Mouse (Mus musculus): Measurements from ENCODE around the gene Ank. TPM values are rescaled to one million over a fixed set of nuclear protein-coding genes. Genes with fewer than 3 reads are reported as not detected.

Ank gene
- polyA plus RNA-seq, 1 experiment = 9.7 TPM

DNA sequence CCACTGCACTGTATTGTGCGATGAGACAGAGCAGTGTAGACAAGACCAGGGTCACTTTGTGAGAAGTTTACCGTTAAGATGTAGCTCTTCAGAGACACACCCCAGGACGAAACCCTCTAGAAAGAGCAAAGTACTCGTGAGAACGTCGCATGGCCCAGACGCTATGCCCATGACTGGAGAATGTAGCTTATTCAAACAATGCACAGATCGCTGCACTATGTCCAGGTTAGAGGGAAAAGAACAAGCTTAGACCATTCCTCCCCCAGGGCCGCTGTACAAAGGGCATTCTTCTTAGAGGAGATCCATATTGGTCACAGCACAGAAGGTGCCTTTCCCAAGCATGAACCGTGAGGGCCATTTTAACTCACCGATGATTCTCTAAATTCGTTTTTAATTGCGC lies 35.9 kb downstream of the Ank start:
- no peaks in the 10 kb centered on the region for H3K27me3 ChIP-seq (ENCODE audit: control insufficient read depth, insufficient read depth, low read length, poor library complexity, severe bottlenecking)
- TF ChIP-seq EP300 (IDR thresholded peaks at IDR 0.05; ENCODE audit: insufficient read depth, low read depth, low read length) (no peak), POLR2A (IDR thresholded peaks at IDR 0.05; ENCODE audit: insufficient read depth, low read length) (no peak), CTCF (IDR thresholded peaks at IDR 0.05; ENCODE audit: low read depth, low read length) (no peak)
- H3K4me1 ChIP-seq (ENCODE audit: control insufficient read depth, insufficient read depth, low read length) = no peaks in the 10 kb centered on the region
- no peak overlapping the region for H3K9ac ChIP-seq (ENCODE audit: low read depth, poor library complexity, severe bottlenecking)
- H3K9me3 ChIP-seq (replicated peaks; ENCODE audit: control insufficient read depth, insufficient read depth, low read length, poor library complexity, severe bottlenecking) = no peaks in the 10 kb centered on the region
- no peak overlapping the region for H3K4me3 ChIP-seq (ENCODE audit: low read depth, low read length)
- no peaks in the 10 kb centered on the region for H3K36me3 ChIP-seq (ENCODE audit: control insufficient read depth, insufficient read depth, low read length, poor library complexity, severe bottlenecking)
- no peak overlapping the region for H3K27ac ChIP-seq (ENCODE audit: insufficient read depth, low read length)

DNA sequence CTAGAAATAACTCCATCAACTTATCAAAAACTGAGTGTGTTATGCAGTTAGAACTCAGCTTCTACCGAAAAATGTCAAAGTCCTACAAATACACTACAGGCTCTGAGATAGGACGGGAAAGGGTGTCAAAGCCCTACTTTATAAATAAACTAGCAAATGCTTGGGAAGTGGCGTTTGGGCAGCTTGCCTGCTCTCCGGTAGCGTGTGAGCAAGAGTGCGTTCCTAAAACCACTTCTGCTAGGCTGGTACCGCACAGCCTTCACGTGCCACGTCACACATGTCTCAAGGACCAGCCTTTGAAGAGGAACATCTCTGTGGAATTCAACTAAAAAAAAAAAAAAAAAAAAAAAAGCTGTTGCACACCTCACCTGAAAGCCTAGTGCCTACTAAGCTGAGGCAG lies 36.7 kb downstream of the Ank start:
- H3K4me1 ChIP-seq (ENCODE audit: control insufficient read depth, insufficient read depth, low read length) = no peaks in the 10 kb centered on the region
- H3K9ac ChIP-seq (ENCODE audit: low read depth, poor library complexity, severe bottlenecking) = no peak overlapping the region
- no peak overlapping the region for H3K4me3 ChIP-seq (ENCODE audit: low read depth, low read length)
- H3K36me3 ChIP-seq (ENCODE audit: control insufficient read depth, insufficient read depth, low read length, poor library complexity, severe bottlenecking) = no peaks in the 10 kb centered on the region
- no peaks in the 10 kb centered on the region for H3K9me3 ChIP-seq (replicated peaks; ENCODE audit: control insufficient read depth, insufficient read depth, low read length, poor library complexity, severe bottlenecking)
- no peak for TF ChIP-seq CTCF (IDR thresholded peaks at IDR 0.05; ENCODE audit: low read depth, low read length)
- TF ChIP-seq POLR2A (IDR thresholded peaks at IDR 0.05; ENCODE audit: insufficient read depth, low read length) = no peak
- TF ChIP-seq EP300 (IDR thresholded peaks at IDR 0.05; ENCODE audit: insufficient read depth, low read depth, low read length) = no peak
- no peak overlapping the region for H3K27ac ChIP-seq (ENCODE audit: insufficient read depth, low read length)
- H3K27me3 ChIP-seq (ENCODE audit: control insufficient read depth, insufficient read depth, low read length, poor library complexity, severe bottlenecking) = no peaks in the 10 kb centered on the region

DNA sequence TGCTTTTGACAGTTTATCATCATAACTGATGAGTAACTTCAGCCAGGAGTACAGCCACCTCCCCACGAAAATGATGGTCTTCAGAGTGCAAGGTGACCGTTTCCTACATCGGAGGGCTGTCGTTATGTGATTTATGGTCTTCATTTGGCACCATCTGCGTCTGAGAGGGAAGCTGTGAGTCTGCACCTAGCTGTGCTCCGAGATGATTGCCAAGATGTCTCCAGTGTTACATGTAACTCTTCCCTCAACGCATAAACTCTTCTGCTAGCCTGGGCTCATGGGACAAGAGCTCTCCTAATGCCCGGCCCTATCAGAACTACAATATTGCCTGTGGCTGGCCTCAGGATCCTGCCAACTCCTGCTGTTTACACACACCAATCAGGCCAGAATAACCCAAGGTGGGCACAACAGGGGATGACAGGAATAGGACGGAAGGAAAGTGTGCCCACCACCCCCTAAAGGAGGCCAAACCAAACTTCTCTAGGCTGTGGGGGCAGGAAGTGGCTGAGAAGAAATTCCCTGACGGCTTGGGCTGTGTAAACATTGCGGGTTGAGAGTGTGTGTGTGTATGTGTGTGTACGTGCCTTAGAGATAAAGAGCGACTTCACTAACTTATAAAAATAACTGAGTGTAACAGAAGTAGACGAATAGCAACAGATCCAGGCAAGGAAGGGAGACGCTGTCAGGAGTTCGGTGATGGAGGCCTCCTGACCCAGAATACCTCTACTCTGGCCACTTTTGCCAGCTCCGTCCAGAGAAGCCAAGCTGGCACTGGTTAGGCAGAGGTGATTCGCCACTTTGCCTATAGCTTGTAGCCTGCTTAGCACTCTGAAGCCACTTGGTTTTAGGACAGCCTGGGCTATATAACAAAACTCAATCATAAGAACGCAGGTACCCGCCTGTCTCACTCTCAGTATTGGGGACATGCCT lies 37.6 kb downstream of the Ank start:
- no peaks in the 10 kb centered on the region for H3K36me3 ChIP-seq (ENCODE audit: control insufficient read depth, insufficient read depth, low read length, poor library complexity, severe bottlenecking)
- H3K27me3 ChIP-seq (ENCODE audit: control insufficient read depth, insufficient read depth, low read length, poor library complexity, severe bottlenecking) = no peaks in the 10 kb centered on the region
- no peak overlapping the region for H3K27ac ChIP-seq (ENCODE audit: insufficient read depth, low read length)
- H3K9ac ChIP-seq (ENCODE audit: low read depth, poor library complexity, severe bottlenecking) = no peak overlapping the region
- no peak overlapping the region for H3K4me3 ChIP-seq (ENCODE audit: low read depth, low read length)
- H3K9me3 ChIP-seq (replicated peaks; ENCODE audit: control insufficient read depth, insufficient read depth, low read length, poor library complexity, severe bottlenecking) = no peaks in the 10 kb centered on the region
- H3K4me1 ChIP-seq (ENCODE audit: control insufficient read depth, insufficient read depth, low read length) = no peaks in the 10 kb centered on the region
- TF ChIP-seq CTCF (IDR thresholded peaks at IDR 0.05; ENCODE audit: low read depth, low read length) = no peak
- no peak for TF ChIP-seq EP300 (IDR thresholded peaks at IDR 0.05; ENCODE audit: insufficient read depth, low read depth, low read length)
- no peak for TF ChIP-seq POLR2A (IDR thresholded peaks at IDR 0.05; ENCODE audit: insufficient read depth, low read length)

DNA sequence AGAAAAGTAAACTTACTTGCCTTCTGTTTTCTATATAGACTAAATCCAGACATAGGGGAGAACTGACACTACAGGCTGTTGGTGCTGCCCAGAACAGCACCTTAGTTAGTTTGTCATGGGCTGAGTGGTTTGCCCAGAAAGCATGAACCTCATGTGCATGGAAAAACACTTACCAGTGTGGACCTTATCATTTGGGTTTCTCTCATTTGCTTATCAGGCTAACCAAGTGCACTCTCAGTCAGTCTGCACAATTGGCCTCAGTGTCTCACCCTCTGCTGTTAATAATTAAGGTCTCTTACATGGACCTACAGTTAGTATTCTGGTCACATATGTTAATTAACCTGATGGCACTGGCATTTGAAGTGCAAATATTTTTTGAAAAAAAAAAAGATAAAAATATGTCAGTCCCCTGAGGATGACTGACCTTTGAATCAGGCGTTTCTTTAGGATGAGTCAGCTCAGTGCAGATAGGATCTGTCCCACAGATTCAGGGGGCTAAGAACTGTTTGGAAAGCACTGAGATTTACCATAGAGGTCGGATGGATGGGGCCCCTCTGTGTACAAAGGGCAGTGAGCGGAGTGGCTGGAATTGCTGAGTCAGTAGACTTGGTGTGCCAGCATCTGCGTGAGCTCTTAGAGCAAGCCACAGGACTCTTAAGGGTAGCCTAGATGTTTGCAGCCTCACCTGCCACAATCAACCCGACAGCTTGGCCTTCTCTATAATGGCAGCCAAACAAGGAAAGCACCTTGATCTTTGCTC lies 39.8 kb downstream of the Ank start:
- Histone ChIP-seq H3K4me3 (ENCODE audit: low read depth, low read length) (no peak overlapping the region), H3K27ac (ENCODE audit: insufficient read depth, low read length) (no peak overlapping the region), H3K4me1 (ENCODE audit: control insufficient read depth, insufficient read depth, low read length) (no peaks in the 10 kb centered on the region), H3K36me3 (ENCODE audit: control insufficient read depth, insufficient read depth, low read length, poor library complexity, severe bottlenecking) (no peaks in the 10 kb centered on the region), H3K9ac (ENCODE audit: low read depth, poor library complexity, severe bottlenecking) (no peak overlapping the region), H3K9me3 (replicated peaks; ENCODE audit: control insufficient read depth, insufficient read depth, low read length, poor library complexity, severe bottlenecking) (no peaks in the 10 kb centered on the region), H3K27me3 (ENCODE audit: control insufficient read depth, insufficient read depth, low read length, poor library complexity, severe bottlenecking) (no peaks in the 10 kb centered on the region)
- TF ChIP-seq POLR2A (IDR thresholded peaks at IDR 0.05; ENCODE audit: insufficient read depth, low read length) = no peak
- no peak for TF ChIP-seq EP300 (IDR thresholded peaks at IDR 0.05; ENCODE audit: insufficient read depth, low read depth, low read length)
- no peak for TF ChIP-seq CTCF (IDR thresholded peaks at IDR 0.05; ENCODE audit: low read depth, low read length)

DNA sequence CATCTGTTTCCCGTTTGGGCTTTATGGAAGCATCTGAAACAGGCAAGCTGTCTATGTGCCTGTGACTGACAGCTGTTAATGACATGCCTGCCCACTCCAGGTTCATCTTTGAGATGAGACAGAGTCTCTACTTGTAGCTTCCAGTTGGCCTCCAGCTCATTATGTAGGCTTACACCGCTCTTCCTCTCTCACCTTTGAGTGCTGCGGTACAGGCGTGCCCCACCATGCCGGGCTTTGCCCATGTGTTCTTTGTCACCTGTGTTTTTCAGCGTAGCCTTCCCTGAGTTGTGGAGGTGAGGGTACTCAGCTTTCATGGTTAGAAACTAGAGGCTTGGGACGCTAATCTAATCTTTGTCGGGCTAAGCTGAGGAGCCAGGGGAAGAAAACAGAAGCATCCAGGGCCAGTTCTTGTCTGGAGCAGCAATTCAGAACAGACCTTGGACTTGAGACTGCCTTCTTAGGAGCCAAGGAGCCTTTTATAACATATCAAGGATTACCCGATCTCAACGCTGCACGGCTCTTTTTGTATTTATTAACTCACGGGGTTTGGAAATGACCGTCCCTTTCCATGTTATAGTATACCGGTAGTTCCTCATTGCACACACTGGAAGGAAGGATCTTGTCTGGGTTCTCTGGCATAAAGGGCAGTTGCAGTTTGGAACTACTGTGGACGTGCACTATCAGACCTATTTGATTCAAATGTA lies 40.6 kb downstream of the Ank start:
- no peaks in the 10 kb centered on the region for H3K27me3 ChIP-seq (ENCODE audit: control insufficient read depth, insufficient read depth, low read length, poor library complexity, severe bottlenecking)
- TF ChIP-seq EP300 (IDR thresholded peaks at IDR 0.05; ENCODE audit: insufficient read depth, low read depth, low read length) = no peak
- TF ChIP-seq POLR2A (IDR thresholded peaks at IDR 0.05; ENCODE audit: insufficient read depth, low read length) = no peak
- no peak for TF ChIP-seq CTCF (IDR thresholded peaks at IDR 0.05; ENCODE audit: low read depth, low read length)
- no peaks in the 10 kb centered on the region for H3K9me3 ChIP-seq (replicated peaks; ENCODE audit: control insufficient read depth, insufficient read depth, low read length, poor library complexity, severe bottlenecking)
- H3K4me3 ChIP-seq (ENCODE audit: low read depth, low read length) = no peak overlapping the region
- no peaks in the 10 kb centered on the region for H3K4me1 ChIP-seq (ENCODE audit: control insufficient read depth, insufficient read depth, low read length)
- no peak overlapping the region for H3K27ac ChIP-seq (ENCODE audit: insufficient read depth, low read length)
- H3K9ac ChIP-seq (ENCODE audit: low read depth, poor library complexity, severe bottlenecking) = no peak overlapping the region
- no peaks in the 10 kb centered on the region for H3K36me3 ChIP-seq (ENCODE audit: control insufficient read depth, insufficient read depth, low read length, poor library complexity, severe bottlenecking)

All from ES-Bruce4 (cell line).